Mouse (Mus musculus): ENCODE measurements around the gene Atp6v1a. TPM values are rescaled to one million over a fixed set of nuclear protein-coding genes. Genes with fewer than 3 reads are reported as not detected.

Gene Atp6v1a
- polyA plus RNA-seq, 1 experiment: 230 TPM

DNA sequence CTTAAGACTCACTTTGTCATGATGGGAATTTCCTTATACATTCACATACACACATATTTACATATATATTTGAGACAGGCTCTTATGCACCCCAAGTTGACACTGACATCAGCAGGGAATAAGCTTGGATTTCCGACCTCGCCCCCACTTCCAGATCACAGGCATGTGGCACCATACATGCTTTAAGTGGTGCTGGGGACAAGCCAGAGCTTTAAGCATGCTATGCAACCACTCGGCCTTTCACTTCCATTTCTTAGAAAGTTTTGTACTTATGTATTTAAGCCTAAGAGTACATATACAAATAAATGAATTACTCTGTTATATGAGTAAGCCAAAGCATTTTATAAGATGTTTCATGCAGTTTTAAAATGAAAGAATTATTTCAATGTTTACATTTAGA, 6.3 kb downstream of the Atp6v1a start:
- no peak for DNase-seq
- Histone ChIP-seq H3K27me3 (ENCODE audit: control insufficient read depth, insufficient read depth, low read length) (no peaks in the 10 kb centered on the region), H3K4me3 (replicated peaks; ENCODE audit: insufficient read depth, low read depth, low read length) (no peak overlapping the region), H3K27ac (ENCODE audit: insufficient read depth, low read length) (no peak overlapping the region), H3K4me1 (ENCODE audit: control insufficient read depth, insufficient read depth, low read length) (no peaks in the 10 kb centered on the region)
- WGBS: 71% methylated on average over 3 of the region's 3 CpGs
- TF ChIP-seq CTCF (IDR thresholded peaks at IDR 0.05; ENCODE audit: borderline replicate concordance, insufficient read depth, low read depth, low read length) (no peak), POLR2A (IDR thresholded peaks at IDR 0.05; ENCODE audit: borderline replicate concordance, insufficient read depth, low read length) (no peak)

DNA sequence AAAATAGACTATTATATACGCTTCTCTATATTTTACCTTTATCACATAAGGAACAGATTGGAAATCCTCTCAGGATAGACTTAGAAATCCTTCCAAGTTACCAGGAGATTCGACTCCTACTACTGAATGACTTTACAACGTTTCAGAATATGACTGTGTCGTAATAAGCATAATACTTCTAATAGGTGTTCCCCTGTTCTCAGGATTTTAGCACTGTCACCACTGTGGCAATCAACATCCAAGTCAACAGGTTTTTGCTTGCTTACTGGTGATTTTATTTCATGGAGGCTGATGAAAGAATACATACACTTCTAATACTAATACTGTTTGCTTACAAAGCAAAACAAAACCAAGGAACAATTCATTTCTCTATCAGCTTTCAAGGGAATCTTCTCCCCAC, 7.2 kb downstream of the Atp6v1a start:
- H3K27ac ChIP-seq (ENCODE audit: insufficient read depth, low read length): no peak overlapping the region
- no peaks in the 10 kb centered on the region for H3K27me3 ChIP-seq (ENCODE audit: control insufficient read depth, insufficient read depth, low read length)
- no peaks in the 10 kb centered on the region for H3K4me1 ChIP-seq (ENCODE audit: control insufficient read depth, insufficient read depth, low read length)
- H3K4me3 ChIP-seq (replicated peaks; ENCODE audit: insufficient read depth, low read depth, low read length): no peak overlapping the region
- no peak for DNase-seq
- no peak for TF ChIP-seq POLR2A (IDR thresholded peaks at IDR 0.05; ENCODE audit: borderline replicate concordance, insufficient read depth, low read length)
- no peak for TF ChIP-seq CTCF (IDR thresholded peaks at IDR 0.05; ENCODE audit: borderline replicate concordance, insufficient read depth, low read depth, low read length)
- WGBS: 71% methylated on average over 4 of the region's 4 CpGs

GRCm38 (mm10) chr16:44126437-44126836, 13.1 kb downstream of the Atp6v1a start:
- Histone ChIP-seq H3K27me3 (ENCODE audit: control insufficient read depth, insufficient read depth, low read length) (no peaks in the 10 kb centered on the region), H3K4me3 (replicated peaks; ENCODE audit: insufficient read depth, low read depth, low read length) (no peak overlapping the region), H3K27ac (ENCODE audit: insufficient read depth, low read length) (no peak overlapping the region), H3K4me1 (ENCODE audit: control insufficient read depth, insufficient read depth, low read length) (peaks cover 20% of the 10 kb centered on the region; the same call in 1 of the 2 replicates)
- TF ChIP-seq CTCF (IDR thresholded peaks at IDR 0.05; ENCODE audit: borderline replicate concordance, insufficient read depth, low read depth, low read length): no peak
- no peak for TF ChIP-seq POLR2A (IDR thresholded peaks at IDR 0.05; ENCODE audit: borderline replicate concordance, insufficient read depth, low read length)
- DNase-seq: peak in 1 of 2 experiments; percentile 36
- WGBS: 49% methylated on average over 4 of the region's 4 CpGs

DNA sequence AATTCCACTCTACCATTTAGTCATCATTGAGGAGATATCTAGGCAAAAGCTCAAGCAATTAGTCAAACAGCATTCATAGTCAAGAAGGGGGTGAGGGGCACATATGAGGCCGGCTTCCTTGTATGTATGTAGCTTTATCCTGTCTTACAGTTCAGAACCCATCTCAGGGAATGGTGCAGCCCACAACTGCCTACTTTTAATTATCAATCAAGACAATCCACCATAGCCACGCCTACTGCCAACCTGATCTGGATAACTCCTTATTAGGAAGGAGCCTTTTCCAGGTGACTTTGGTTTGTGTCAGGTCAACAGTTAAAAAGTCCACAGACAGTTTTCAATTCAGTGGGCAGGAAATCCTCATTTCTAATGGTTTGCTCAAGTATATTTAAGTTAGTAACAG, 14.1 kb downstream of the Atp6v1a start:
- H3K27me3 ChIP-seq (ENCODE audit: control insufficient read depth, insufficient read depth, low read length): no peaks in the 10 kb centered on the region
- TF ChIP-seq CTCF (IDR thresholded peaks at IDR 0.05; ENCODE audit: borderline replicate concordance, insufficient read depth, low read depth, low read length) (no peak), POLR2A (IDR thresholded peaks at IDR 0.05; ENCODE audit: borderline replicate concordance, insufficient read depth, low read length) (no peak)
- no peak overlapping the region for H3K4me3 ChIP-seq (replicated peaks; ENCODE audit: insufficient read depth, low read depth, low read length)
- WGBS: 94% methylated on average over 2 of the region's 2 CpGs
- no peak overlapping the region; the same call in 1 of the 2 replicates for H3K27ac ChIP-seq (ENCODE audit: insufficient read depth, low read length)
- peaks cover 22% of the 10 kb centered on the region; the same call in 1 of the 2 replicates for H3K4me1 ChIP-seq (ENCODE audit: control insufficient read depth, insufficient read depth, low read length)
- DNase-seq: no peak

DNA sequence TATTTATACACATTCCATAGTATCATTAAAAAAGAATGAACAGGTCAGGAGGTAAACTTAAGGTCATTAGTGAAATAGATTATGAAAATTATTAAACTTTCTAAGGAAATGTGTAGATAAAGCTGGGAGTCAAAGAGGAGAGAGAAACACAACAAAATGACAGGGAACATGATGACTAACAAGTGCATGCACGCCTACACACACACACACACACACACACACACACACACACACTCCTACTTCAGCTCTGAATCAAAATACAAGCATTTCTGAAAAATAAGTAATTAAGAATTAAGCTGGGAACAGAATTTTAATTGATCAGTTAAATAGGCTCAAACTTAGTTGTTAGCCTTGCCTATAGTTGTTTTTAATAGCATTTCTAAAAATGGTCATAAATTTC, 14.8 kb downstream of the Atp6v1a start:
- Histone ChIP-seq H3K4me3 (replicated peaks; ENCODE audit: insufficient read depth, low read depth, low read length) (no peak overlapping the region), H3K27me3 (ENCODE audit: control insufficient read depth, insufficient read depth, low read length) (no peaks in the 10 kb centered on the region), H3K4me1 (ENCODE audit: control insufficient read depth, insufficient read depth, low read length) (peaks cover 28% of the 10 kb centered on the region; the same call in 1 of the 2 replicates), H3K27ac (ENCODE audit: insufficient read depth, low read length) (peak overlapping the region; percentile 68; the same call in 1 of the 2 replicates)
- DNase-seq: no peak
- TF ChIP-seq CTCF (IDR thresholded peaks at IDR 0.05; ENCODE audit: borderline replicate concordance, insufficient read depth, low read depth, low read length): no peak
- no peak for TF ChIP-seq POLR2A (IDR thresholded peaks at IDR 0.05; ENCODE audit: borderline replicate concordance, insufficient read depth, low read length)
- 62% methylated on average over 1 of the region's 1 CpGs for WGBS

DNA sequence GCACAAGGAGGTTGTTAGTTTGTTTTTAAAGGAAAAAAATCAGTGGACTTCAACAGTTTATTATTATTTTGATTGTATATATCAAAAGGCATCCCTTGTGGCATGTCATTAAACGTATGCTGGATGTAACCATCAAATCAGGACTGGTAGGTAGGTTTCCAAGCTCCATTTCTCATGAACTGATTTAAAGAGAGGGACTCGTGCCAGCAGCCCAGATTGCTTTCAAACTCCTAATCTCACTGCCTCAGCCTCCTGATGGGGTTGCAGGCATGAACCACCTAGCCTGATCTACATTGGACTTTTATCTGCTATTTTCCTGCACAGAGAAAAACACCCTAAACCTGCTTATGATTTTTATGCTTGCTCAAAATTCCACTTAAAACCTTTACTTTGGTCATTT, 15.7 kb downstream of the Atp6v1a start:
- WGBS: 9% methylated on average over 2 of the region's 2 CpGs
- TF ChIP-seq CTCF (IDR thresholded peaks at IDR 0.05; ENCODE audit: borderline replicate concordance, insufficient read depth, low read depth, low read length) (no peak), POLR2A (IDR thresholded peaks at IDR 0.05; ENCODE audit: borderline replicate concordance, insufficient read depth, low read length) (no peak)
- peak overlapping the region; percentile 78 for H3K27ac ChIP-seq (ENCODE audit: insufficient read depth, low read length)
- H3K4me3 ChIP-seq (replicated peaks; ENCODE audit: insufficient read depth, low read depth, low read length): no peak overlapping the region
- H3K4me1 ChIP-seq (ENCODE audit: control insufficient read depth, insufficient read depth, low read length): peaks cover 30% of the 10 kb centered on the region; the same call in 1 of the 2 replicates
- peak; percentile 69 to 85 for DNase-seq
- no peaks in the 10 kb centered on the region for H3K27me3 ChIP-seq (ENCODE audit: control insufficient read depth, insufficient read depth, low read length)

DNA sequence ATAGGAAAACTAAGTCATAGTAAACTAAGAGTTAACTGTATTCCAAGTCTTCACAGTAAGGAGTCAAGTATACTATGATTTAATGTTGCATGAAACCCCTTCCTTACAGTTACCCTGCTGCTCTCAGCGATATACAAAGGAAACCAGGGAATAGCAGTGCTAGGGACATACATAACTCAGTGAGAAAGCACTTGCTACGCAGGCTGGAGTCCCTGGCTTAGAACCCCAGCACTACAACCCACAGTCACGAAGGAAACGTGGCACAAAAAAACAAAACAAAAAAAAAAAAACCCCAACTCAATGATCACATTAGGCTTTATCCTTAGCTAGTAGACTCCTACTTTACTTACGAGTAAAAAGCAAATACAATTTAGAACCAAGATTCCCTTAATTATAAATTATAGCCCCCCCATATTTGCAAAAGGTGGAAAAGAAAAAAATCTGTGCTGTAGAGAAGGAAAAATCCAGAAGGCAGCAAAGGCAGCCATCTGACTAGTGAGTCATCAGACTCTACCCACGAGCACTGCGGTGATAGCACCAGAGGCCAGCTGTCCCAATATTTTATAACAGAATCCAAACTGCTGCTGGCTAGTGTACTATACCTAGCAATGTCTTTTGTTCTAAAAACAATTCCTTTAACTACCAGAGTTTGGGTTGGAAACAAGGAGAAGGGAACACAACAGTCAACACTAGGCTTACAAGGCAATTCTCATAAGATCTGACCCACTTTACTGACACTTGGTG, 16.4 kb downstream of the Atp6v1a start:
- no peak overlapping the region for H3K4me3 ChIP-seq (replicated peaks; ENCODE audit: insufficient read depth, low read depth, low read length)
- peaks cover 30% of the 10 kb centered on the region; the same call in 1 of the 2 replicates for H3K4me1 ChIP-seq (ENCODE audit: control insufficient read depth, insufficient read depth, low read length)
- WGBS: 15% methylated on average over 7 of the region's 7 CpGs
- peak; percentile 52 to 86 for DNase-seq
- TF ChIP-seq CTCF (IDR thresholded peaks at IDR 0.05; ENCODE audit: borderline replicate concordance, insufficient read depth, low read depth, low read length) (no peak), POLR2A (IDR thresholded peaks at IDR 0.05; ENCODE audit: borderline replicate concordance, insufficient read depth, low read length) (no peak)
- H3K27ac ChIP-seq (ENCODE audit: insufficient read depth, low read length): peak overlapping the region; percentile 89
- H3K27me3 ChIP-seq (ENCODE audit: control insufficient read depth, insufficient read depth, low read length): no peaks in the 10 kb centered on the region

GRCm38 (mm10) chr16:44122574-44122973, 16.9 kb downstream of the Atp6v1a start:
- Histone ChIP-seq H3K4me1 (ENCODE audit: control insufficient read depth, insufficient read depth, low read length) (peaks cover 30% of the 10 kb centered on the region; the same call in 1 of the 2 replicates), H3K27me3 (ENCODE audit: control insufficient read depth, insufficient read depth, low read length) (no peaks in the 10 kb centered on the region), H3K27ac (ENCODE audit: insufficient read depth, low read length) (peak overlapping the region; percentile 89), H3K4me3 (replicated peaks; ENCODE audit: insufficient read depth, low read depth, low read length) (no peak overlapping the region)
- peak; percentile 51 to 77 for DNase-seq
- WGBS: 23% methylated on average over 6 of the region's 6 CpGs
- no peak for TF ChIP-seq CTCF (IDR thresholded peaks at IDR 0.05; ENCODE audit: borderline replicate concordance, insufficient read depth, low read depth, low read length)
- no peak for TF ChIP-seq POLR2A (IDR thresholded peaks at IDR 0.05; ENCODE audit: borderline replicate concordance, insufficient read depth, low read length)

All from cerebellum, adult 2 months (tissue).